Mouse (Mus musculus) hindbrain, embryonic 14.5 days (tissue): ENCODE results near the gene Nudt5. TPM values are rescaled to one million over a fixed set of nuclear protein-coding genes. Genes with fewer than 3 reads are reported as not detected.

Experiments
- ATAC-seq: fragments of 200-750 bp; cut with Nextera tagmentation; 2 replicates; pipeline ENCODE4 v1.8.0; 2017; ENCODE audit warnings: moderate number of reproducible peaks, mild to moderate bottlenecking, moderate TSS enrichment, moderate library complexity; ENCODE audit not compliant: low FRiP score
- DNase-seq: peaks from one replicate; pipeline ENCODE4 v3.0.0-alpha.2; 2015; ENCODE audit warnings: low spot score
- H3K27ac ChIP-seq: fragments of 300-500 bp; sonication (generic); 2 replicates; pipeline ENCODE4 v1.5.1; 2014; ENCODE audit warnings: mild to moderate bottlenecking, moderate library complexity
- H3K27me3 ChIP-seq: fragments of 300-500 bp; sonication (generic); 2 replicates; pipeline ENCODE4 v1.6.1; 2014; ENCODE audit warnings: mild to moderate bottlenecking, low read length, mixed read lengths; ENCODE audit not compliant: control insufficient read depth, insufficient read depth
- H3K36me3 ChIP-seq: fragments of 300-500 bp; sonication (generic); replicated peaks from 2 replicates; pipeline ENCODE4 v1.6.1; 2014; ENCODE audit not compliant: control insufficient read depth, insufficient read depth
- H3K4me1 ChIP-seq: fragments of 300-500 bp; sonication (generic); replicated peaks from 2 replicates; pipeline ENCODE4 v1.6.1; 2014; ENCODE audit warnings: antibody characterized with exemption, low read length, mixed read lengths; ENCODE audit not compliant: control insufficient read depth, insufficient read depth
- H3K4me2 ChIP-seq: fragments of 300-500 bp; sonication (generic); replicated peaks from 2 replicates; pipeline ENCODE4 v1.6.1; 2014; ENCODE audit warnings: mild to moderate bottlenecking, moderate library complexity
- H3K4me3 ChIP-seq: fragments of 300-500 bp; sonication (generic); replicated peaks from 2 replicates; pipeline ENCODE4 v1.5.1; 2014; ENCODE audit warnings: mild to moderate bottlenecking, low read length
- H3K9ac ChIP-seq: fragments of 300-500 bp; sonication (generic); 2 replicates; pipeline ENCODE4 v1.6.1; 2014
- H3K9me3 ChIP-seq: fragments of 300-500 bp; sonication (generic); 2 replicates; pipeline ENCODE4 v1.6.1; 2016; ENCODE audit warnings: low read length; ENCODE audit not compliant: control insufficient read depth
- WGBS: fragments of 180-500 bp; shearing (Covaris S2); extraction: QIAGEN DNeasy Blood & Tissue Kit; methylation state at CpG from one replicate; pipeline ENCODE4 v1.1.7; 2014; 5-methylcytosine and 5-hydroxymethylcytosine counted together
- polyA plus RNA-seq: library from polyadenylated mRNA; unstranded; fragments of >200 nt; fragmentation: Nextera tagmentation; extraction: Ambion mirVana; gene quantifications from 2 replicates; pipeline ENCODE4 v1.2.1, GENCODE M21; 2014

Gene Nudt5
- polyA plus RNA-seq, 1 experiment from 2014 or later = 24.1 TPM

GRCm38 (mm10) chr2:5811235-5811782, 33.5 kb upstream of the Nudt5 start:
- Histone ChIP-seq H3K4me2 (no peak overlapping the region), H3K27me3 (no peaks in the 10 kb centered on the region), H3K36me3 (peaks cover 57% of the 10 kb centered on the region), H3K4me3 (no peak overlapping the region), H3K4me1 (no peaks in the 10 kb centered on the region), H3K9ac (no peak overlapping the region), H3K27ac (no peak overlapping the region), H3K9me3 (no peaks in the 10 kb centered on the region)
- WGBS = 97% methylated on average over 5 of the region's 5 CpGs
- no peak for ATAC-seq
- no peak for DNase-seq

- ATAC-seq = no peak
- no peaks in the 10 kb centered on the region for H3K9me3 ChIP-seq
- H3K4me2 ChIP-seq = no peak overlapping the region
- no peak overlapping the region for H3K9ac ChIP-seq
- H3K4me1 ChIP-seq = no peaks in the 10 kb centered on the region
- 95% methylated on average over 10 of the region's 10 CpGs for WGBS
- no peak overlapping the region for H3K4me3 ChIP-seq
- H3K27ac ChIP-seq = no peak overlapping the region
- H3K27me3 ChIP-seq = no peaks in the 10 kb centered on the region
- DNase-seq = no peak
- peaks cover 72% of the 10 kb centered on the region for H3K36me3 ChIP-seq
Observed at GRCm38 (mm10) chr2:5821264-5821663, 23.6 kb upstream of the Nudt5 start.

DNA sequence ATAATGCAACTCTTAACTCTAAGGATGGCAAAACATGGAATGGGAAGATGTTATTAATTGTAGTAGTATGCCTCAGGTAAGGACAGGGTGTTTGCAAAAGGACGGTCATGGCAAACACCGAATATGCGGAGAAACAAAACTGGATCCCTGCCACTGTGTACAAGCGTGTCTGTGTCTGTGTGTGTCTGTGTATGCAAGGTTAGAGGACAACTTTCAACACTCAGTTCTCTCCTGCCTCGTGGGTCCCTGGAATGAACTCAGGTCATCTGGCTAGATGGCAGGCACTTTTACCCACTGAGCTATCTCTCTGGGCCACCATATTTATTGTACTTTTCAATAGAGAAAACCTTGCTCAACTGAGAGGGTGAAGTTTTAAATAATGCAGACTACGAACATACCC, 22.4 kb upstream of the Nudt5 start:
- WGBS = 94% methylated on average over 6 of the region's 6 CpGs
- DNase-seq (no peak), ATAC-seq (no peak)
- Histone ChIP-seq H3K4me1 (no peaks in the 10 kb centered on the region), H3K27me3 (no peaks in the 10 kb centered on the region), H3K4me3 (no peak overlapping the region), H3K9me3 (no peaks in the 10 kb centered on the region), H3K9ac (no peak overlapping the region), H3K36me3 (peaks cover 70% of the 10 kb centered on the region), H3K27ac (no peak overlapping the region), H3K4me2 (no peak overlapping the region)

DNA sequence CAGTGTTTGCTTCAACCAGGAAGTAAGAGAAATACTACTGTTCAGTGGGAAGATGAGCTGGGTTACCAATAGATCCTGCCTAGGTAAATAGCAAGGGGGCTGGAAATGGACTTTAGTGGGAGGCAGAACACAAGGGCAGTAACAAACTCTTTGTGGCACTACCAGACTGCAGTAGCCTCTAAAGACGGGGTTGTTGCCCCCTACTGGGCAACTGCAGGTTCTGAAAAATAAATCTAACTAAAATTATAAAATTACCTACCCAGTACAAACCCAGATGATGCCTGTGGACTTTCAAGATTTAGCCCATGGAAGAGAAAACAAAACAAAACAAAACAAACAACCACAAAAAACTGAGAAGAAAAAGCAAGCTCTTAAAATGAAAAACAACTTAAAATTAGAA, 20.6 kb upstream of the Nudt5 start:
- ATAC-seq = no peak
- no peak overlapping the region for H3K4me2 ChIP-seq
- H3K9me3 ChIP-seq = no peaks in the 10 kb centered on the region
- DNase-seq = peak; percentile 36
- no peak overlapping the region for H3K9ac ChIP-seq
- 17% methylated on average over 1 of the region's 1 CpGs for WGBS
- H3K4me3 ChIP-seq = no peak overlapping the region
- peaks cover 58% of the 10 kb centered on the region for H3K36me3 ChIP-seq
- no peaks in the 10 kb centered on the region for H3K27me3 ChIP-seq
- H3K4me1 ChIP-seq = no peaks in the 10 kb centered on the region
- H3K27ac ChIP-seq = no peak overlapping the region

DNA sequence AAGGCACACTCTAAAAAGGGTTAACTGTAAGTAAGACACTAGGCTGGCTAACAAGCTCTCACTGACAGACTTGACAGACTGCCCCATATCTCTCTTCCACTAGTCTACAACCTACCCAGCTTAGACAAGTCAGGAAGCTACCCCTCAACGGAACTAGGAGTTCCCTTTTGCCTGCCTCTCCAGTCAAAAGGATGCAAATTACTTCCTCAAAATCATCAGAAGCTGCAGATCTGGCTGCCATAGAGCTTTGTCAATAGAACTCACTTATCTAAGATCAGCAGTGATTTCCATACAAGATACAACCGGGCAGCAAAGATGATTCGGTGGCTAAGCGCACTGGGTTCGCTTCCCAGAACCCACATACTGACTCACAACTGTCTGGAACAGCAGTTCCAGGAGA, 20.1 kb upstream of the Nudt5 start:
- WGBS = 91% methylated on average over 5 of the region's 5 CpGs
- peaks cover 58% of the 10 kb centered on the region for H3K36me3 ChIP-seq
- no peak for ATAC-seq
- DNase-seq = no peak
- no peaks in the 10 kb centered on the region for H3K9me3 ChIP-seq
- H3K4me2 ChIP-seq = no peak overlapping the region
- H3K4me3 ChIP-seq = no peak overlapping the region
- H3K9ac ChIP-seq = no peak overlapping the region
- H3K4me1 ChIP-seq = no peaks in the 10 kb centered on the region
- no peaks in the 10 kb centered on the region for H3K27me3 ChIP-seq
- H3K27ac ChIP-seq = no peak overlapping the region

DNA sequence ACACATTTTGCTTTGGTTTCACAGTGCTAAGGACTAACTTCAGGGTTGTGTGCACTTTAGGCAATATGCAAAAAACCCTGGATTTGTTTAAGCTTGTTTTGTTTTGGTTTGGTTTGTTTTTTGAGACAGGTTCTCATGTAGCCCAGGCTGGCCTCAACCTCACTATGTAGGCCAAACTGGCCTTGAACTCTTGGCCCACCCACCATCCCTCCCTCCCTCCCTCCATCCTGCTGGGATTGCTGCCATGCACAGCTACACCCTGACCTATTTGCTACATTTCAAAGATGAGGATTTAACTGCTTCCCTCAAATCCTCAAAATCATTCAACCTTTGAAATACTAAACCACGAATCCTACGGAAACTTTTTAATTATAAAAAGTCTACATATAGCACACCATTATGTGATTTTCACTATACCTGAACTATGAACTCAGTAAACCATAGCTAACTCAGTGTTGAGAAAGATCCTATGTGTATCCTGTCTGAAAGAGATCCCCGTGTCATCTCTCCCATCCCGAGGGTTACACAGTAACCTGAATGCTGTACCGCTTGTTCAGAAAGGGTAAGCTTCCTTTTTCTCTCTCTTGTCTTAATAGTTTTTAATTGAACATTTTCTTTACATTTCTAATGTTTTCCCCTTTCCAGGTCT, 19.4 kb upstream of the Nudt5 start:
- Histone ChIP-seq H3K36me3 (peaks cover 58% of the 10 kb centered on the region), H3K4me1 (no peaks in the 10 kb centered on the region), H3K27ac (no peak overlapping the region), H3K4me2 (no peak overlapping the region), H3K9ac (no peak overlapping the region), H3K27me3 (no peaks in the 10 kb centered on the region), H3K9me3 (no peaks in the 10 kb centered on the region), H3K4me3 (no peak overlapping the region)
- no peak for ATAC-seq
- DNase-seq = no peak
- WGBS = 93% methylated on average over 5 of the region's 5 CpGs

DNA sequence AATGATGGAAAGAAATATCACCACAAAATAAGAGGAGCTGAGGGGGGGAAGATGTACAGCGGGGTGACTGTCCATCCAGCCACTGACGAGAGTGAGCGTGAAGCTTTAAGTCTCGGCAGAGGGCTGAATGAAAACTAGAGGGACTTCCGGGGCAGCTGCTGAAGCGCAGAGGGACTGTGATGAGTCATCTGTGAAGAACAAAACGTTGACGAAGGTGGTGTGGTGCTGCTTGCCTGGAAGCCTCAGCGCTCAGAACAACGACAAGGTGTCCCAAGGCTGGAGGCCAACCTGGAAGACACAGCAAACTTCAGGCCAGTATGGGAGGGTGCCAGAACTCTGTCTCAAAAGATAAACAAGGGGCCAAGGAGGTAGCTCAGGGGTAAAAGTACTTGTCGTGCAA, 4.0 kb upstream of the Nudt5 start:
- ATAC-seq = no peak
- Histone ChIP-seq H3K4me2 (no peak overlapping the region), H3K27ac (no peak overlapping the region), H3K9me3 (no peaks in the 10 kb centered on the region), H3K4me3 (no peak overlapping the region), H3K27me3 (no peaks in the 10 kb centered on the region), H3K9ac (no peak overlapping the region), H3K4me1 (peaks cover 6% of the 10 kb centered on the region), H3K36me3 (peaks cover 64% of the 10 kb centered on the region)
- no peak for DNase-seq
- WGBS = 98% methylated on average over 11 of the region's 11 CpGs

- Histone ChIP-seq H3K36me3 (peaks cover 32% of the 10 kb centered on the region), H3K9me3 (no peaks in the 10 kb centered on the region), H3K4me1 (peaks cover 13% of the 10 kb centered on the region), H3K27me3 (no peaks in the 10 kb centered on the region), H3K27ac (peak overlapping the region; percentile 89), H3K4me3 (peak overlapping the region; percentile 83), H3K9ac (peak overlapping the region; percentile 68), H3K4me2 (peak overlapping the region; percentile 77)
- ATAC-seq (peak; percentile 46), DNase-seq (no peak)
- WGBS = 6% methylated on average over 23 of the region's 23 CpGs
Observed at GRCm38 (mm10) chr2:5844181-5844872, 492 bp upstream of the Nudt5 start.

DNA sequence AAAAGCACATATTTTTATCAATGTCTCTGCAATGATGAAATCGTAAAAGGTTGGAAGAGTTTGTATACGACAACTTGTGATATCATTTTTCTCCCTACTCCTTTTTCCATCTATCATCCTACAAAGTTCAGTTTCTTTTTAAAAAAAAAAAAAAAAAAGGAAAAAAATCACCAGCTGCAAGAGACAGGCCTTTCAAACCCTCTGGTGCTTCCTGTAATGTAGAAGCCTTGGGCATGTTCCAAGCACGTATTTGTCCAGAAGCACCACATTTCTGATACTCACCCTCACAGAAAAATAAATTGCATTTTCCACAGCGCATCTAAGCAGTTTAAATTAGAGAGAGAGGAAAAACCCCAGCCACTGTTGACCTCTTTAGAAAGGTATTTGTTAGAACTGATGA, 1.0 kb downstream of the Nudt5 start:
- DNase-seq (no peak), ATAC-seq (no peak)
- 43% methylated on average over 4 of the region's 4 CpGs for WGBS
- H3K27me3 ChIP-seq = no peaks in the 10 kb centered on the region
- H3K9ac ChIP-seq = peak overlapping the region; percentile 68
- H3K4me1 ChIP-seq = peaks cover 13% of the 10 kb centered on the region
- H3K4me2 ChIP-seq = peak overlapping the region; percentile 68
- peak overlapping the region; percentile 89; the same call in 1 of the 2 replicates for H3K27ac ChIP-seq
- no peaks in the 10 kb centered on the region for H3K9me3 ChIP-seq
- H3K4me3 ChIP-seq = peak overlapping the region; percentile 83
- H3K36me3 ChIP-seq = peaks cover 20% of the 10 kb centered on the region
